Mouse (Mus musculus) thymus, adult 2 months (tissue): ENCODE data around the gene Nemf. TPM values are rescaled to one million over a fixed set of nuclear protein-coding genes. Genes with fewer than 3 reads are reported as not detected.
"Not testable (repeated sequence)": the region's sequence is repeated elsewhere in the genome, so short reads cannot be mapped to it uniquely, and the experiment has no call there.

Experiments
- DNase-seq: peaks from one replicate; pipeline ENCODE4 v3.0.0; 2021
- H3K27ac ChIP-seq: fragments of 200-500 bp; 2 replicates; pipeline ENCODE4 v1.5.1; 2012; ENCODE audit warnings: low read length, control low read depth; ENCODE audit not compliant: control insufficient read depth, insufficient read depth
- H3K27me3 ChIP-seq: fragments of 200-500 bp; 2 replicates; pipeline ENCODE4 v1.6.1; 2012; ENCODE audit warnings: mild to moderate bottlenecking, low read length, moderate library complexity, mixed read lengths; ENCODE audit not compliant: control insufficient read depth, insufficient read depth
- H3K36me3 ChIP-seq: fragments of 200-500 bp; 2 replicates; pipeline ENCODE4 v1.6.1; 2012; ENCODE audit warnings: mild to moderate bottlenecking, low read length, moderate library complexity; ENCODE audit not compliant: control insufficient read depth, insufficient read depth
- H3K4me1 ChIP-seq: fragments of 200-500 bp; replicated peaks from 2 replicates; pipeline ENCODE4 v1.6.1; 2012; ENCODE audit warnings: low read length; ENCODE audit not compliant: control insufficient read depth, insufficient read depth
- H3K4me3 ChIP-seq: fragments of 200-500 bp; 2 replicates; pipeline ENCODE4 v1.5.1; 2012; ENCODE audit warnings: mild to moderate bottlenecking, low read length, control low read depth, moderate library complexity; ENCODE audit not compliant: control insufficient read depth, insufficient read depth
- CTCF ChIP-seq: fragments of 200-500 bp; IDR thresholded peaks from 2 replicates; pipeline ENCODE4 v1.5.1; 2012; ENCODE audit warnings: mild to moderate bottlenecking, control low read depth, low read length, moderate library complexity, borderline replicate concordance; ENCODE audit not compliant: control insufficient read depth, poor library complexity, insufficient read depth; ENCODE audit errors: extremely low read depth
- POLR2A ChIP-seq: fragments of 200-500 bp; IDR thresholded peaks from 2 replicates; pipeline ENCODE4 v1.6.1; 2012; ENCODE audit warnings: mild to moderate bottlenecking, low read length, control low read depth, moderate library complexity; ENCODE audit not compliant: control insufficient read depth, poor library complexity, insufficient read depth; ENCODE audit errors: extremely low read depth
- WGBS: fragments of 180-500 bp; shearing (Covaris S2); methylation state at CpG from one replicate; pipeline ENCODE4 v1.1.7; 2018; 5-methylcytosine and 5-hydroxymethylcytosine counted together
- polyA plus RNA-seq: library from polyadenylated mRNA; depleted of rRNA; stranded (reverse); fragments of >200 nt; gene quantifications from 2 replicates; pipeline ENCODE4 v1.2.3, GENCODE M21; 2012

The Nemf gene
- polyA plus RNA-seq, 1 experiment = 8.5 TPM

DNA sequence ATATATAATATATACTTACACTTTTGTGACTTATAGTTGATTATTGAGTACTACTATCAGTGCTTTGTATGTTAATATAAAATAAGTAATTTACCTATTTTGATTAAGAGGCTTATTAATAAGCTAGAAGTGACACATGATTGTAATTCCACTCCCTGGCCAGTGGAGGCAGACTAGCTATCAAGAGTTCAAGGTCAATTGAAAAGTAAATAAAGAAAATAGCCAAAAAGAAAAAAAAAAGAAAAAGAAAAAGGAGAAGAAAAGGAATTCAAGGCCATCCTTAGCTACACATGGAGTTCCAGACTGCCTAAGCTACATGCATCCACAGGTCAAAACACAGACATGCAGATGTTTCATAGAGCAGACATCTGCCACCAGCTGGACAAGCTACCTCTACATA is 9.5 kb upstream of the Nemf start:
- TF ChIP-seq POLR2A = no peak
- TF ChIP-seq CTCF = no peak
- no peaks in the 10 kb centered on the region for H3K36me3 ChIP-seq
- H3K4me3 ChIP-seq = no peak overlapping the region
- H3K4me1 ChIP-seq = peaks cover 5% of the 10 kb centered on the region; the same call in 1 of the 2 replicates
- no peak overlapping the region for H3K27ac ChIP-seq
- no peaks in the 10 kb centered on the region for H3K27me3 ChIP-seq
- peak; percentile 33 for DNase-seq

DNA sequence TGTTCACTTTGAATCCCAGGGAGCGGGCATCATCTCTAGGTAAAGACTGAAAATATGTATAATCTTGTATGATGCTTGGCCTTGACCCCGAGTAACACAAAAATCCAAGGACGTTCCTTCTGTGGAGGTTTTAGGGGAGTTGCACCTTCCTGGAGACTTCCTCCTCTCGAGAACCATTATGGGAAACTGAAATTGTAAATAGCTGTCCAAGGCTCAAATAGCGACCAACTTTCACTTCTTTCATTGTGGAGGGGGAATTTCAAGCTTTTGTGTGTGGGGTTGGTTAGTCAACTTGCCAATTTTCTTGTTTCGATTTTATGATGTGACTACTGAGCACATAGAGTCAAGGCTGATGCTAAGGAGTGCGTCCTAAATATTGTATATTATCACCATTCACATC is 8.8 kb upstream of the Nemf start:
- H3K4me3 ChIP-seq = no peak overlapping the region
- peaks cover 5% of the 10 kb centered on the region; the same call in 1 of the 2 replicates for H3K4me1 ChIP-seq
- WGBS = 94% methylated on average over 7 of the region's 7 CpGs
- H3K27ac ChIP-seq = no peak overlapping the region
- no peak for DNase-seq
- no peaks in the 10 kb centered on the region for H3K36me3 ChIP-seq
- H3K27me3 ChIP-seq = no peaks in the 10 kb centered on the region
- TF ChIP-seq CTCF = no peak
- TF ChIP-seq POLR2A = no peak

DNA sequence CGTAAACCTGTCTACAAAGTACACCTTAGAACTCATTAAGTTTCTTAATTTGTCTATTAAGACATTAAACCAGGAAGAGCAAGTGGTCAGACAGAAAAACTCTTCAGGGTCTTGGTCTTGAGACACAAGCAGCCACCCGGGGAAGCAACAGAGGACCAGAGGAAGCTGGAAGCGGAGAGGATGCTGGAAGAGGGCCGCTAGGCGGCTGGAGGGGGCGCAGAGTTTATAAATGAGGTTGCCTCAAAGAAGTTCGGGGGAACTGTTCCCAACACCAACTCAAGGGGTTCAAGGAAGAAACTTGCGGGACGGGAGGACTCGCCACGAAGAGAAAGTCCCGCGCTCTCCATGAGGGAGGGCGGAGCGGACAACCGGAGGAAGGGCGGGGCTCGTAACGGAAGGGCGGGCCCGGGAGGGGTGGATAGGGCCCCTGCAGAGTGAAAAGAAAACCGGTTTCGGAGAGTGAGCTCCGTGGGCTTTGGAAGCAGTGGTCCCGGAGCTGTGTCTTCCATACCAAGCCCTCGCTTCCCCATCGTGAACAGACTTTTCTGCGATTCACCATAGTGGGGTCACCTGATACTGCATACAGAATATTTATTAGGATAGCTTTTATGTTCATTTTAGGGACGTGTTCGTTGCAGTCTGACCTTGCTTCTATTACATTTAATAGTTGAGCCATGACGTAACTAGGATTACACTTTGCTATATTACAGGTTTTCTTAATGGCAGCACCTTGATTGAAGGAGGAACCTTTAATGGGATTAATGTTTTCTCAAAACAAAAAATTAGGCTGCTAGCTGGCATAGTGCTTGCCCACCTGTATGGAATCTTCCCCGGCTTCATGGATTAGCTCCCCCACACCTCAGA is 7.2 kb upstream of the Nemf start:
- DNase-seq = peak; percentile 83
- 6% methylated on average over 32 of the region's 32 CpGs for WGBS
- H3K36me3 ChIP-seq = no peaks in the 10 kb centered on the region
- no peaks in the 10 kb centered on the region for H3K27me3 ChIP-seq
- TF ChIP-seq CTCF (peak; percentile 40; the same call in 1 of the 2 replicates), POLR2A (peak; percentile 55)
- H3K4me3 ChIP-seq = peak overlapping the region; percentile 63
- H3K4me1 ChIP-seq = peaks cover 5% of the 10 kb centered on the region; the same call in 1 of the 2 replicates
- H3K27ac ChIP-seq = peak overlapping the region; percentile 58

DNA sequence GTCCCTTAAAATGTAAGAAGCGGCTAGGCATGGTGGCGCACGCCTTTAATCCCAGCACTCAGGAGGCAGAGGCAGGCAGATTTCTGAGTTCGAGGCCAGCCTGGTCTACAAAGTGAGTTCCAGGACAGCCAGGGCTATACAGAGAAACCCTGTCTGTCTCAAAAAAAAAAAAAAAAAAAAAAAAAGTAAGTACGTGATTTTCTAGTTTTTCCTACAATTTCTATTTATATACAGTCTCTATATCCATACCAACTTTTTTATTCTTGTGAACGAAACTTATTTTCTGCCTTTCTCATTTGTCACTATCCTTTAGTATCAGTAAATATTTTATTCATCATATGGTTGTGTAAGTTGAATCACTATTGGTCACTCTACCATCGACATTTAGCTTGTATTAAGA is 6.1 kb upstream of the Nemf start:
- DNase-seq, H3K27me3 ChIP-seq, H3K4me3 ChIP-seq, H3K36me3 ChIP-seq, H3K4me1 ChIP-seq, H3K27ac ChIP-seq: not testable (repeated sequence)
- 97% methylated on average over 7 of the region's 7 CpGs for WGBS

DNA sequence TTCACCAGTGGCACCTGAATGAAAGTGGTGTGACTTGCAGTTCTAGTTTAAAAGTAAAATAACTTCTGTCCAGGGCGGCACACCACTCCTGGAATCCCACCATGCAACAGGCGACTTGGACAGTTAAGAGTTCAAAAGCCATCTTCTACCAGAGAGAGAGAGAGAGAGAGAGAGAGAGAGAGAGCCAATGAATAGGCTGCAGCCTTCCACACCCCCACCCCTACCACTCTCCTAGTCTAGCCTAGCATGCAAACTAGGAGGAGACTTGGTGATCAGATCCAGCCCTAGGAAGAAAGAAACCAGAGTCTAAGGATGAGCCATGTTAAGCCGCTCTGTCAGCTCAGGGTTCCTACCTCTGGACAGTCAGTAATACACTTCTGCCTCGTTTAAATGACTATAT is 5.4 kb upstream of the Nemf start:
- Histone ChIP-seq H3K27ac (peak overlapping the region; percentile 53), H3K4me3 (no peak overlapping the region), H3K36me3 (no peaks in the 10 kb centered on the region), H3K27me3 (no peaks in the 10 kb centered on the region), H3K4me1 (peaks cover 5% of the 10 kb centered on the region; the same call in 1 of the 2 replicates)
- no peak for TF ChIP-seq CTCF
- no peak for TF ChIP-seq POLR2A
- no peak for DNase-seq
- WGBS = 48% methylated on average over 4 of the region's 4 CpGs

DNA sequence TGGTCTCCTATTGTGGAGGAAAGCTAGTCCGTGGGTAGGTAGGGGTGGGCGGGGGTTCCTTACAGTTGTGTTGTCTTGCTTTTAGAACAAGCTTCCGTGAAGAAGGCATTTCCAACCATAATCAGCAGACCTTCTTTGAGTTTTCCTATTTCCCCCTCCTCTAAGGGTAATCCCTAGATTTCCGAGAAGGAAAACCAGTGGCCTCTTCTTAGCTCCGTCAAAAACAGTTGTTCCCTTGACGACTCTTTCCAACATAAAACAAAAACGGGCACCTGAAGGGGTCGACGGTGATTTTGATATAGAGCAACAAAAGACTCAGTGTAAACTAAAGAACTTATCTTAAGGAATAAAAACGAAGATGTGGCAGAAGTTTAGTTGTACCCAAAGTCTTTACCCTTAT is 5.0 kb upstream of the Nemf start:
- no peak for TF ChIP-seq CTCF
- no peak for TF ChIP-seq POLR2A
- Histone ChIP-seq H3K4me1 (peaks cover 5% of the 10 kb centered on the region; the same call in 1 of the 2 replicates), H3K27ac (peak overlapping the region; percentile 99), H3K27me3 (no peaks in the 10 kb centered on the region), H3K36me3 (no peaks in the 10 kb centered on the region), H3K4me3 (peak overlapping the region; percentile 53)
- WGBS = 7% methylated on average over 10 of the region's 10 CpGs
- no peak for DNase-seq
